Mouse (Mus musculus) 3134 (cell line): Measurements from ENCODE around the gene Tab1.

ENCODE experiments used
- DNase-seq: peaks from one replicate; pipeline ENCODE4 v3.0.0-alpha.2; 2011; ENCODE audit warnings: low spot score; ENCODE audit not compliant: insufficient read length; ENCODE audit errors: extremely low read depth

Gene Tab1

GRCm38 (mm10) chr15:80135499-80135898, 2.6 kb downstream of the Tab1 start:
- no peak for DNase-seq

DNA sequence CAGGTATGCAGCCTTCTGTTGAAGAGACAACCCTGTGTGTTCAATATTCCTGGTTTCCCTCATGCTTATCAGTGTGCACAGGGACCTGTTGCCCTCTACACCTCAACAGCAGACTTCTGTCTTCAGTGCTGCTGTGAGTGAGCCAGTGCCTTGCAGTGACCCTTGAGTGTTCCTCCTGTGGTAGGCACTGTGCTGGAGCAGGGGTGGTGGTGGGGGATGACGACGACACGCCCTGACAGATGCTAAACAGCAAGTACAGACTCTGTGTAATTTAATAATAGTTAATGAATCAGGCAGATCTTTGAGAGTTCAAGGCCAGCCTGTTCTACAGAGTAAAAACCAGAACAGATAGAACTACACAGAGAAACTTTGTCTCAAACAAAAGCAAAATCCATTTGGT, 3.7 kb downstream of the Tab1 start:
- DNase-seq, result no peak

GRCm38 (mm10) chr15:80137945-80138791, 5.2 kb downstream of the Tab1 start:
- DNase-seq, result no peak

DNA sequence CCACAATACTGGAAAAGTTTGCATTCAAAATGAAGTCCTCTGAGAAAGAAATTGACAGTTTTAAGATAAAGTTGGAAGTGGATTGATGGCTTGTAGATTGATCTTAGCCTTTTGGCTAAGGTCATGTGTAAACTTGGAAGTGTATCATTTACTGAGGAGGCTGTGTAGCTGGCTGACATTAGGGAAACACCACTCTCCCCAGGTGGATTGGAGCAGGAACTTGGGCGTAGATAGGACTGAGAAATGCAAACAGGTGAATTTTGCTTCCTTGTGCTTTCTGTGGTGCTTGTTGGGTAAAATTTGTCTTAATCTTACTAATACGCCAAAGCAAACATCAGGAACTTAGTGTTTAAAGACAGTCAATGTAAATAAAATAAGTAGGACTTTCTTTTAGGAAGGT, 7.4 kb downstream of the Tab1 start:
- DNase-seq, result no peak

DNA sequence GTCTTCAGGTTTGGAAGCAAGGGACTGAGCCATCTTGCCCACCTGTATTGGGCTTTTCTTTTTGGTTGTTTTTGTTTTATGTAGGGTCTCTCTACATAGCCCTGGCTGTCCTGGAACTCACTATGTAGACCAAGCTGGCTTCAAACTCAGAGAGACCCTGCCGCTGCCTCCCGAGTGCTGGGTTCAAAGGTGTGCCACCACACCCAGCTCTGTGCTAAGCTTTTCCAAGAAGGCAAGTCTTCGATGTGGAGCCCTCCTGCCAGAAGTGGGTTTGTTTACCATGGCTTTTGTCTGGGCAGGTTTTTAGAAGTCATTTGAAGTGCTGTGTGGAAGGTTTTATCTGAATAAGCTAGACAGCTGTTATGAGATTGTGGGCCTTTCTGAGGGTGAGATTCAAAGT, 8.0 kb downstream of the Tab1 start:
- no peak for DNase-seq

GRCm38 (mm10) chr15:80142130-80142529, 9.2 kb downstream of the Tab1 start:
- DNase-seq, result no peak

- no peak for DNase-seq
Measured at GRCm38 (mm10) chr15:80143760-80144159, 10.8 kb downstream of the Tab1 start.

- no peak for DNase-seq
Measured at GRCm38 (mm10) chr15:80145397-80145796, 12.5 kb downstream of the Tab1 start.

- DNase-seq, result no peak
Measured at GRCm38 (mm10) chr15:80146153-80146552, 13.2 kb downstream of the Tab1 start.

DNA sequence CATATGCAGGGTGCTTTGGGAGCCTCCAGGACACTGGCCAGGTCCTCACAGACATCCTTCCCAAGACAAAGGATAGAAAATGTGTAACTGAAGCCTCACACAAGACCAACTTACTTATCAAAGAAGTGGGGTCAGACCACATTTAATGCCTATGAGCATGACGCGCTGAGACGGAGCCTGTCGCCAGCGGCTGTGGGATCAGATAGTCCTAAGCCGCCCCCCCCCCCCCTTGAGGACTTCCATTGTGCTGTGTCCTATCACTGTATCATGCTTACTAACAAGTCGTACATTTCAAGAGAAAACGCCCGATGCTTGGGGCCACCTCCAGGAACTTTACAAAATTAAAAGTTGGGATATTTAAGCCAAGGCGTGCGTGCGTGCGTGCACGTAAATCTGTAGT, 14.2 kb downstream of the Tab1 start:
- no peak for DNase-seq

DNA sequence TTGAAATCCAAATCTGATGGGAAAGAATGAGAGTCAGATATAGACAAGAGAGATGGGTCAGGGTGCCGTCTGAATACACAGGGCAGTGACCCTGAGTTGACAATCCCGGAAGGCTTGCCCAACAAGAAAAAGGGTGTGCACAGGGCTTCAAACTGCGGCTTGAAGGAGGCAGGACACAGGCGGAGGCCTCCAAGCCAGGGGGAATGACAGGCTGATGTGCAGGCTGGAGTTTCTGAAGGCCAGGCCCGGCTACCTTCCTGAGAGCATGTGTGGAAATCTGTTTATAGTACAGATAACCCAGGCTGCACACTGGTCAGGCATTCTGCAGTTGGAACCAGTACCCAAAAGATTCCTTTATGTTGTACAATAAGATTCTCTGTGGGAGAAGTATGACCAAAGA, 14.6 kb downstream of the Tab1 start:
- no peak for DNase-seq

DNA sequence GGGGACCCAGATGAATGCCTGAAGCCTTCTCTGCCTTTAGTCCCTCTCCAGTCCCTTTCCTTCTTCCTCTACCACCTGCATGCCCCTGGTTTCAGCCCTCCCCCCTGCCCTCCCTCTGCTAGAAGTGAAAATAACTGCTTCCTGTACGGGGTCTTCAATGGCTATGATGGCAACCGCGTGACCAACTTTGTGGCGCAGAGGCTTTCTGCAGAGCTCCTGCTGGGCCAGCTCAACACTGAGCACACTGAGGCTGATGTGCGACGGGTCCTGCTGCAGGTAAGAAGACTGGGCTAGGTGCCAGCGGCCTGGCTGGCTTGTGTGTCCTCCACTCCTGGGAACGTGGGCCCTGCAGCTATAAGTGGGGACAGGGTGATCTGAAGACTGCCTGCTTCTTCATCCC, 15.6 kb downstream of the Tab1 start:
- DNase-seq, result no peak

GRCm38 (mm10) chr15:80149517-80149916, 16.6 kb downstream of the Tab1 start:
- DNase-seq, result no peak

- no peak for DNase-seq
Measured at GRCm38 (mm10) chr15:80152663-80153062, 19.7 kb downstream of the Tab1 start.

- DNase-seq, result no peak
Measured at GRCm38 (mm10) chr15:80153757-80154156, 20.8 kb downstream of the Tab1 start.

GRCm38 (mm10) chr15:80155707-80156106, 22.8 kb downstream of the Tab1 start:
- no peak for DNase-seq

DNA sequence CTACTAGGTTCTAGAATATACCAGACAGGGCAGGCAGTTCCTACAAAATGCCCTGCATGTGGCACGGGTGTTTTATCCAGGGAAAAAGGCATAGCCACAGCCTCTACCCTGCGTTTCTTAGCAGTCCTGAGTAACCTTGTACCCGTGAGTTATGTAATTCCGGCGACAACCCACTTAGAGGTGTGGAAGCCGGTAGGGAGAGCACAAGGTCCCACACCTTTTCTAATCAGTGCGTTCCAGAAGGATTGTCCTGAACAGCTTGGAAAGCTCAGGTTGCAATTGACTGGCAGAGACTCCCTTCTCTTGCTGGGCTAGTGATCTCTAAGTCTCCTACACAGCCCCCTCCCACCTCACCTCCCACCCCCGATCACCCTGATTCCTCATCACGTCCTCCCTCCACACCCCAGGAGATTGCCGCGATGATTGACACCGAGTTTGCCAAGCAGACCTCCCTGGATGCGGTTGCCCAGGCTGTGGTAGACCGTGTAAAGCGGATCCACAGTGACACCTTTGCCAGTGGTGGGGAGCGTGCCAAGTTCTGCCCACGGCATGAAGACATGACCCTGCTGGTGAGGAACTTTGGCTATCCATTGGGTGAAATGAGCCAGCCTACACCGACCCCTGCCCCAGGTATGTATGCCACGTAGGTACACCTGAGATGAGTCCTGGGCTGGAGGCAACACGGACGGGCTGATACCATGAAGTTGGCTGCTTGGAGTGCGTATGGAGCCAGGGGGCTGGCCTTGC, 24.4 kb downstream of the Tab1 start:
- no peak for DNase-seq

- DNase-seq, result no peak
Measured at GRCm38 (mm10) chr15:80158001-80158706, 25.2 kb downstream of the Tab1 start.

GRCm38 (mm10) chr15:80158707-80159090, 25.8 kb downstream of the Tab1 start:
- DNase-seq, result peak; percentile 46

GRCm38 (mm10) chr15:80159286-80159901, 26.5 kb downstream of the Tab1 start:
- DNase-seq, result peak; percentile 82

- peak; percentile 91 for DNase-seq
Measured at GRCm38 (mm10) chr15:80160223-80160622, 27.3 kb downstream of the Tab1 start.
